Mouse (Mus musculus): ENCODE data around the gene Ncor1.
A peak's percentile ranks its signal among the peaks of the same experiment; 100 is the strongest.
"Not testable (repeated sequence)": the region's sequence is repeated elsewhere in the genome, so short reads cannot be mapped to it uniquely, and the experiment has no call there.

Ncor1 gene

DNA sequence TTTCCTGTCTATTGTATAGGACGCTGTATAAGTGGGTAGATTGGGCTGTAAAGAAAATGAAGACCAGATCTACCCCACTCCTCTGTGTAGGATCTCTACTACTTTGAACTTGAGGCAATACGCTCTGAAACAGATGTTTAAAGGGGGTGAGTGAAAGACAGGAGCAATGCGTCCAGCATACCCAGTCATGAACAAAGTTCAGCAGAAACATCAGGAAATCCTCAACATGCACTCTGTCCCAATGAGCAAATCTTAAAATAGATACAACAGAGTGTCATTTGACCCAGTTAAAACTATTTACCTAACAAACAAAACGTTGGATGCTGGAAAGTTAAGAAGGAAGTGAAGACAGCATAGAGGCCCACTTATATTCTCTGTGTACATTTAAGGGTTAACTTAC lies 106.4 kb downstream of the Ncor1 start:
- no peak for DNase-seq

DNA sequence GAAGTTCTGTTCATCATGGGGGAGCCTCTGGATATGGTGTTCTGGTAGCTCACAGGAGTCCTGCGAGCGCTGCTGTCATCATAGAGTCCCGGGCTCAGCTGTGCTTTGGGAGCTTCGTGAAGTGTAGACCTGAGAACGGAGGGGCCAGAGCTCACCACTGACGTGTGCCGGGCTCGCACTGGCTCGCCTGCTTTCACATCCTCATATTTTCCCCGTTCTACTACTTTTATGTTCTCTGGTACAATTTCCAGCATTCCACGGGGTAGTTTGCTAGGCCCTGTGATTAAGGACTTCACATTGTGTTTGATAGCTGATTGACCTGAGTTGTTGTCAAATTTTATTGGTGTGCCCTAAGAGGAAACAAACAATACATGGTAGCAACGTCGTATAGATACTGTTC lies 115.3 kb downstream of the Ncor1 start:
- no peak for DNase-seq

DNA sequence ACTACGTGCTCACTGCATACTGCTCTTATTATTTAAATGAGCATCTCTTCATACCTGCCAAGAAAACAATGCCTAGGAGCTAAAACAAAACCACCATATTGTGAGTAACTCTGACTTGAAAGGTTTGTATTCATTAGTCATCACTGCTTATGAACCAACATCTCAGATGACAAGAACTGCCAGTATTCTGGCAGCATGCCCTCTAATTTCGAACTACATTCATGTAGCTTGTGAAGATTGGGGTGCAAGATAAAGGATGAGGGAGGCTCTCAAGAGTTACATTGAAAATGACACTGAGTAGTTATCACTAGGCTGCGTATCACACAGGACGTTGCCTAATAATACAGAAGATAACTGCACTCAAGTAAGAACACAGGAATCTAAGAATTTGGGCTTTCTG lies 126.1 kb downstream of the Ncor1 start:
- DNase-seq: no peak

DNA sequence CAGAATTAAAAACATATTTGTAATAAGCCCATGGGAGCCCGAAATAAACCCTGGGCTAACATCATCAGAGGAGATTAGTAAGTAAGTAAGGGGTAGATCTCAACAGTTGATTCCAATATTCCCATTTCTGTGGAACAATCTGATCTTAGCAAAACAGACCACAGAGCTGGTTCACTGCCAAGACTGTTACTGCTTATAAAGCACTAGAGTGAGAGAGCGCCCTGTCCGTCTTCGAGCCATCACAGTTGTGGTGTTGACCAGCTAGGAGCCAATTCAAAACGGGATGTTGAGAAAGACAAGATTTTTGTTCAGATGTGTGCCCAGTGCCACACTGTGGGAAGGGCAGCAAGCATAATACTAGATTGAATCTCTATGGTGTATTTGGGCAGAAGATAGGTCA lies 127.2 kb downstream of the Ncor1 start:
- peak; percentile 13 to 36 for DNase-seq

DNA sequence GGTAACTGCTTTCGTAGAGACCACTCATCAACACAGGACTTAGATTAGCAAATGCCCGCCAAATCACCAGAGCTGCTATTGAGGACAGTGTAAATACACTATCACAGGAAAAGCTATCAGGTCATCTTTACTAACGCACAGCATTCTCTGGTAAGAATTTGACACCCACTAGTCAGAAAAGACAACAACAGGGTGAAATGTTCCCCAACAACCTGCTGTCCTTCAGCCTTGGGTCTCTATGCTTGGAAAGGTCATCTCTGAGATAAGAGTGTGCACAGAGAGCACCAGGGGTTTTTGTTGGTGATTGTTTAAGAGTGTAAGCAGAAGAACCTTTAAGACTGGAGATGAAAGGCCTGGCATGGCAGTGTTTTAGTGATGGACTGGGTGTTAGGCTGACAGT lies 134.7 kb downstream of the Ncor1 start:
- DNase-seq: no peak

DNA sequence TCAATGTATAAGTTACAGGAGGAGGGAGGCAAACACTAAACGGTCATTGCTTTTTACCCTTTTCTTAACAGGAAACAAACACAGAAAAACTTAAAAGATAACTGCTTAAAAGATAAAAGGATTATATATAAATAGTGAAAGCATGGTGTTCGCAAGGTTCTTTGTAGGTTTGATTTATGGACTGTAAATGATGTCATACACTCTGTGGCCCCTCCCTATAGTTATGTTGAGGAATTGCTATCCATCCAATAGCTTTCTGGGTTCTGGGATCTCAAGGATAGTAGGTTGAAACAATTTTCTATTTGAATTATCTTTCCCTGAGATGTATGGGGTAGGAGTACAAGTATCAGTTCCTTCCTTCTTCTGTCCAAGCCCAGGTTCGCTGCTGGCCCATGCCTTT lies 138.2 kb downstream of the Ncor1 start:
- DNase-seq: no peak

DNA sequence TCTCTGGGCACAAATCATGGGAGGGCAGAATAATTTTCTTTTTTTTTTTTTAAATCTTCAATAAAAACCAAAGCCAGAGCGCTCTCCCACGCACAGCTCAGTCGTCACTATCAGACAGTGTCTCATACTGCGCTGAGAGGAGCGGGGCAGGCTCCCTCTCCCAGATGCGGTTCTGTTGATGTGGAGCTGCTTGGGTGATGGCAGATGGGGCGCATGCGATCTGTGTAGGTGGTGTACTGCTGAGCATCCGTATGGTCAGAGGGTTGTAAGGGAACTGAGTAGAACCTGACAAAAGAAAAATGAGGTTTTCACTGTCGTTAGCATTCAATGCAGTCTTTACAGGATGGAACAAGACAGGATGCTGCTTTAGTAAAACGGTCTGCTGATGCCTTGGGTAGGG lies 140.6 kb downstream of the Ncor1 start:
- DNase-seq: no peak

DNA sequence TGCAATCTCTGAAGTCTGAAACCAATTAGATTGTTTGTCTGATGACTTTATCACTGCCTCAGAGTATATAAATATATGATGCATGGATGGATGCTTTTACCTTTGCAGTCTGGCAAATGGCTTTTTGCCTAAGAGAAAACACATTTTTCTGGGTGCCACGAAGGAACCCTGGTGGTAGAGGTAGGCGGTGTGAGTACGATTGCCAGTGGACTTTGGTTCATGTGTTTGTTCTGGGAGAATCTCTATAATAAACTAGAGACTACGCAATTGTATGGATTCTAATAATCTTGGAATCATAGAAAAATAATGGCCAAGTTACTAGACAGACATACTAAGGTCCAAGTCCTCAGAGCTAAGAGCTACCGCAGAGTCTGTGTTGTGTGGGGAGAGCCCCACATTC lies 143.4 kb downstream of the Ncor1 start:
- no peak for DNase-seq

DNA sequence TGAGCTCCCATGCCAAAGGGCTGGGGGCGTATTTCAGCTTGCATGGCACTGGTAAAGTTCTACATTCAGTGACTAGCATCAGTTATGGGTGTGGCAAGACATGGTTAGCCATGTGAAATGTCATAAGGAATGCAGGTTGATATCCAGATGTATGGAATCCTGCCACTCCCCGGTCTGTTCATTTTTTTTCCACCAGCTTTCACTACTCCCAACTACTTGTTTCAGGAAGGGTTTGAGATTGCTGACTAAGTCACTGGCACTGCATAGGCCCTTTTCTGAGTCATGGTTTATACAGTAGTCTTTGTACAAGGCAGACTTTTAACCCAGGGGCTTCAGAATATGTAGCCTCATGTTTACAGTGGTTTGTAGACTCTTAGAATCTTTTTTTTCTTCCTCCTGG lies 149.0 kb downstream of the Ncor1 start:
- no peak for DNase-seq

DNA sequence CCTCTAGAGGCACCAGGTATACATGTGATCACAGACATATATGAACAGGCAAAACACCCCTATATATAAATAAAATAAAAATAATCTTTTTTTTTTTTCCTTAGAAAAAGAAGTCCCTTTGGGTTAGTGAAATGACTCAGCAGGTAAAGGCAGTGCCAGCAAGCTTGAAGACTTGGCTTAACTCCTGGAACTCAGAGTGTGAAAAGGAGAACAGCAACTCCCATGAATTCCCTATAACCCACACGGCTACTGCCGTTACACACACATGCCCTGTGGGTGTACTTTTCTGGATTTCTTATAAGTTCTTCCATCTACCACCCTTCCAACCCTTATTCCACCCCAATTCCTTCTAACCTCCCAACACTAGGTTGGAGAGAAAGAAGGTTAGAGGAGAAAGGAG lies 152.5 kb downstream of the Ncor1 start:
- no peak for DNase-seq

DNA sequence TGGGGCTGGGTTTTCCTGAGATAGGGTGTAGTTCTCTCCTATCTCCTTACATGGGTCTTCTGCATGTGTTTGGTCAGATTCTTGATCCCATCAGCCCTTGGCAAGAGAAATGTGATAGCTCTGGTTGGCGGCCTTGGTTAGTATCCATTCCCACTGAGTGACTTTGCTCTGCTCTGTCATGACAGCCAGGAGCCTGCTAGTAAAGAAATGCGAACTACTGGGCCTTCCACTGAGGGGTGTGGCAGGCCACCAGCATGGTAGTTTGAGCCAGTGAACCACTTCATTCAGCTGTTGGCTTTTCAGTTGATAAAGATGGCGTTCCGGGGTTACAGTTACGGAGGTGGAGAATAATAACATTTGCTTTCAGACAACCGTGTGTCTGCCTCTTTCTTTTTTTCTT lies 159.5 kb downstream of the Ncor1 start:
- no peak for DNase-seq

DNA sequence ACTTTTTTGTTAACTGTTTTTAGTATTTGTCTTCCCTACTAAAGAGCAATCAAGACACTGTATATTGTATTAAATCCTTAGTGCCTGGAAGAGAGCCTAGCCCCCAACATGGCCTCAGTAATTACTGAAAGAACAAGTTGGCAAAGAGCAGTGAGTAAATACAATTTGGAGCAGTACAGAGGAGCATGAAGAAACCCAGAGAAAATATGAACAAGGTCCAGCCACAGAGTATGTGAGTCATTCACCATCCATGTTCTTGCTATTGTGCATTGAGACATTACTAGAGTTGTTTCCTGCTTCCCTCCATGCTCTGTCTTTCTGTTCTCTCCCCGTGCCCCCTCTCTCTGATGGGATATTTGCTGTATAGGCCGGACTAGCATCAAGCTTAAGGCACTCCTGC lies 164.2 kb downstream of the Ncor1 start:
- no peak for DNase-seq

DNA sequence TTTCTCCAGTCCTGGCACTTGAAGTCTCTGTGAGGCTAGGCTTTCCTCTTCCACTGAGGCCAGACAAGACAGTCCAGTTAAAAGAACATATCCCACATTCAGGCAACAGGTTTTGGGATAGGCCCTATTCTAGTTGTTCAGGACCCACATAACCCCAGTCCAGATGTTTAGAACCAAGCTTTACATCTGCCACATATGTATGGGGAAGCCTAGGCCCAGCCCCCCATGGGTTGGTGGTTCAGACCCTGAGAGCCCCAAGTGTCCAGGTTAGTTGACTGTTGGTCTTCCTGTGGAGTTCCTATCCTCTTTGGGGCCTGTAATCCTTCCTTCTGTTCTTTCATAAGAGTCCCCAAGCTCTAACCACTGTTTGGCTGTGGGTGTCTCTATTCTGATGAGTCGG lies 170.6 kb downstream of the Ncor1 start:
- no peak for DNase-seq

DNA sequence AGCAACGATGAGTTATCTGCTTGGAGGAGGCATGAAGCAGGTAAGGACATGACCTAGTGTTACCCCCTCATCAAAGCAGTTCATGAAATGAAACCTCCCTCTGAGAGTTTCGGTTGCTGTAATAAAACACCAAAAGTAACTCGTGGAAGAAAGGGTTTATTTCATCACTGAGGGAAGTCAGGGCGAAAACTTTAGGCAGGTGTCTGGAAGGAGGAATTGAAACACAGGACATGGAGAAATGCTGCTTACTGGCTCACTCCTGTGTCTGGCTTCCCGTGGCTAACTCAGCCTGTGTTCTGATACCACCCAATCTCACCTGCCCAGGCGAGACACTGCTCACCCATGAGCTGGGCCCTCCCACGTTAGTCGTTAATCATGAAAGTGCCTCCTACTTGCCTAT lies 173.3 kb downstream of the Ncor1 start:
- no peak for DNase-seq

DNA sequence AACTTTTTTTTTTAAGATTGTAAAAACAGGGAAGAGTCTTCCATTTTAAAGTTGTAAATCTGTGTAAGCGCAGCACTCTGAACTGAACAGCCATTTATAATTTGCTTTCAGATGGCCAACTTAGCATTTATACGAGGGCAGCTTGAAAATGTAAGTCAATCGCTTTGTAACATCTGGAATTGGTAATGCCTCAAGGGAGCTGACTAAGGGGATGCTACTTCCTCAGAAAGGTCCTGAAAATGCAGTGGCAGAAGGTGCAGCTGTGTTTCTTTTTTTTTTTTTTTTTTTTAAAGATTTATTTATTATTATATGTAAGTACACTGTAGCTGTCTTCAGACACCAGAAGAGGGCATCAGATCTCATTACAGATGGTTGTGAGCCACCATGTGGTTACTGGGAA lies 174.3 kb downstream of the Ncor1 start:
- not testable (repeated sequence) for DNase-seq

DNA sequence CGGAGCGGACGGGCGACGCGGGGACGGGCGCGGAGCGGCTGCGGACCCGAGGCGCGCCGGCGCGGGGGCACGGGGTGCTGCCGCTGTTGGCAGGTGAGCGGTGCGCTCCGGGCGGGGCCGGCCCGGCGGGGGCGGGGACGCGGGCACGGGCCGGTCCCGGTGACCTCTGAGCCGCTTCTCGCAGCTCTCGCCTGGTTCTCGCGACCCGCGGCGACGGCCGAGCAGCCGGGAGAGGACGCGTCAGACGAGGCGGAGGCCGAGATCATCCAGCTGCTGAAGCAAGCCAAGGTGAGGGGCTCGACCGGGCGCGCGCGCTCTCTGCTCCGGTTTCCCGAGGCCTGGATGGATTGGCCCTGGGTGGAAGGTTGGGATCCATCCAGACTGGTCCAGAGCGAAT lies 176.7 kb downstream of the Ncor1 start:
- peak; percentile 78 to 87 for DNase-seq

DNA sequence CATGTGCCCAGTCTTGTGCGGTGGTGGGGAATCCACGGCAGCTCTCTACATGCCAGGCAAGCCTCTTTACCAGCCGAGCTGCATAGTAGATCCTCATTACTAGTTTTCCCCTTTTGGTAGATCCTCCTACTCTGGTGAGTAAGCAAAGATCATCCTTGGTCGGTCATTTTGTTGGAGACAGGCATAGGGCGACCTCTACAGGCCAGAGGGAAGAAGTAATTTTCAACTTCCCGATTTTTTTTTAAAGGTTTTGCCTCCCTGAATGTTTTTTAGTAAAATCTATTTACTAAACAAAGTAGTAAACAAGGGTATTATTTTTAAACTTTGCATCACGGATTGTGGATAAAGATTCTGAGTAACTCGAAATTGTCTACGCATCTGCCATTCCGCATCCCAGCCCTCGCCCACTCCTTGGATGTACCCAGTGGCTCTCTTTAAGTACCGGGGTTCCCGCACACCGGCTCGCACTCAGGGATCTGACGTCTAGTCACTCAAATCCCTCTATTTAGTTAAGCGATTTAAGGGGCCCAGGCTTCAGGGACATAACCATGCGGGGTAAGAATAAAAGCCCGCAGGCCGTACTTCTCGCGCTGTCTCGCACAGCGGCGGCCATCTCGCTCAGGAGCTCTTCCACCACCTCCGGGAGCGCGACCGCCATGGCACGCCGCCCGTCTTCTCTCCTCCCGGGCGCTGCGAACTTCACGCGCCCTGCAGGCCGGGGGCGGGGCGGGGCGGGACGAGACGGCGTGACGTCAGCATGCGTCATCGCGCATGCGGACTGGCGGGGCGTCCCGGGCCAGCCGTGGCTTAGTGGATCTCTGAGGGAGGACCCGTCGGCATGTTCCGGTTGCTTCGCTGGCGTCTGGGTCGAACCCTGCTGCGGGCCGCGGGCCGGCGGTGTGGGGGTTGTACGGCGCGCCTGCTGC lies 177.4 kb downstream of the Ncor1 start, which contains the start of the genes Zswim7 and Ttc19:
Gene Zswim7, minus strand, starts transcription at position 701 of the 926 bp plus-strand sequence.
Gene Ttc19, plus strand, starts transcription at position 799 of the 926 bp plus-strand sequence.
- DNase-seq: peak; percentile 92 to 96

DNA sequence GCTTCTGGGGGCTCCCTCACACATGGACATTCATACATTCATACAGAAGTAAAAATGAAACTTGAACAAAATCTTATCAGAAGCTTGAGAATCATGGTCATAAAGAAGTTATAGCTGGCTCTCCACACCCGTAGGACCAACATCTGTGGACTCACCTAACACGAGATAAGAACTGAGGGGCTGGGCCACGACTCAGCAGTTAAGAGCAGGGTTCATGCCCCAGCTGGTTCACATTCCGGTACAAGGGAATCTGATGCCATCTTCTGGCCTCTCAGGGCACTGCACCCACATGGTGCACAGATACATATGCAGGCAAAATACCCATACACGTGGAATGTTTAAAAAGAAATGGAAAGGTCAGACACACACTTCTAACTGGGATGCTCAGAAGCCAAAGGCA lies 180.3 kb downstream of the Ncor1 start:
- peak; percentile 74 to 87 for DNase-seq

DNA sequence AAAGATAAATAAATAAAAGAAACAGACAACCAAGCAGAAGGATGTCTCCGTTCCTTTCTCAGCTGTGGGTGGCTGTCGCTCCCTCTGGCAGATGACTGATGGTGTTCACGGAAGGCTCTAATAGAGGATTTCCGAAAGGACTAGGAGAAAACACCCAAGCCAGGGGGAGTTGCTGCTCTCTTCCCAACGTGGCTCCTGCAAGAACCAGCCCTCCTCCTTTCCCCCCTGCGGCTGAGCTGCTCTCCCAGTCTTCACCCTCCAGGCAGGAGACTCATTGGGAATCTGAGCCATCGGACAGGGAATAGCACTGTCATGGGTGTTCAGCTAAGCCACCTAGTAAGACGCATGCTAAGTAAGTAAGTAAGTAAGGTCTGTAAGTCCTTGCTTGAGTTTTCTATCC lies 181.3 kb downstream of the Ncor1 start:
- no peak for DNase-seq

DNA sequence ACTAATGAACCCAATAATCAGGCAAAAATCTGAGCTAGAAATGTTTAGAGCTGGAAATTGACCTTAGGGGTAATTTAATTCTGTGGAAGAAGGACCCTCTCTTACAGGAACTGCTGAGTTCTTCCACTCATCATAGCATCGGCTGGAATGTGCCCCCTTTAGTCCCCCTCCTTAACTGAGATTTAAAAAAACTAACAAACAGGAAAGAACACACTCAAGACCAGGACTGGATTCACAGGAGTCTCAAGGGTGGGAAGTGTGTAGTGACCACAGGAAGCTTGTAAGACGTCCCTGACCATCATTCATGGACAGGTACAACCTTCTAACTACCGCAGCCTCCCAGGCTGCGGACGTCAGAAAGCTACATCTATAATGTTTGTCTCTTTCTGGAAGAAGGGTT lies 187.5 kb downstream of the Ncor1 start:
- DNase-seq: no peak

DNA sequence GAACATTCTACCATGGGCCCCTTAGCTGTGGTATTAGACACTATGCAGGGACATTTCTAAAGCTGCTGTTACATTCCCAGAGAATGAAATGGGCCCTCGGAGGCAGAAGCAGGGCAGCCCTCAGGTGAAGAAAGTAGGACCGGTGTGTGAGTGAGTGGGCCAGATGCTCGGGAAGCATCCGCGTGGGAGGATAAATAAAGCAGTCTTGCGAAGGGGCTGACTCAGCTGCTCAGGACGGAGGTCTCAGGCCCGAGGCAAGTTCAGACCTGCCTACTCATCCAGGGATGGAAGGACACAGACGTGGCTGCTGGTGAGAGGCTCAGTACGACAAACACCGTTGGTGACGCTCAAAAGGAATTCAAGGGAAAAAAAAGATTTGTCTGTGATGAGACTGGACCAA lies 189.2 kb downstream of the Ncor1 start:
- DNase-seq: no peak

DNA sequence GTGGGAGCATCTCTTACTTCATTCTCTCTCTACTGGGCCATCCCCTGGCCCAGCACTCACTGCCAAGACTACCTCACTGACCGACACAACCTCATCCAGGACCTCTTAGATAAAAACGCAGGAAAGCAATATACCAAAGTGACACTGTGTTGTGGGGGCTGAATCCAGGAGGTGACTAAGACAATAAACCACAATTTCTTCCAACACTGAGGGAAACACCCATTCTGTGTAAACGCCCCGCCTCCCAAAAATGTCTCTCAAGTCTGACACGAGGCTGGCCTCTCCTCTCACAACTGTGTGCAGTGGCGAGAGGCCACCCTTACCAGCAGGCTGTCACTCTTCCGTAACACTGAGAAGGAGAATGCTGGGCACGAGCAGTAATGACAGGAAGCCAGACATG lies 190.0 kb downstream of the Ncor1 start:
- no peak for DNase-seq

DNA sequence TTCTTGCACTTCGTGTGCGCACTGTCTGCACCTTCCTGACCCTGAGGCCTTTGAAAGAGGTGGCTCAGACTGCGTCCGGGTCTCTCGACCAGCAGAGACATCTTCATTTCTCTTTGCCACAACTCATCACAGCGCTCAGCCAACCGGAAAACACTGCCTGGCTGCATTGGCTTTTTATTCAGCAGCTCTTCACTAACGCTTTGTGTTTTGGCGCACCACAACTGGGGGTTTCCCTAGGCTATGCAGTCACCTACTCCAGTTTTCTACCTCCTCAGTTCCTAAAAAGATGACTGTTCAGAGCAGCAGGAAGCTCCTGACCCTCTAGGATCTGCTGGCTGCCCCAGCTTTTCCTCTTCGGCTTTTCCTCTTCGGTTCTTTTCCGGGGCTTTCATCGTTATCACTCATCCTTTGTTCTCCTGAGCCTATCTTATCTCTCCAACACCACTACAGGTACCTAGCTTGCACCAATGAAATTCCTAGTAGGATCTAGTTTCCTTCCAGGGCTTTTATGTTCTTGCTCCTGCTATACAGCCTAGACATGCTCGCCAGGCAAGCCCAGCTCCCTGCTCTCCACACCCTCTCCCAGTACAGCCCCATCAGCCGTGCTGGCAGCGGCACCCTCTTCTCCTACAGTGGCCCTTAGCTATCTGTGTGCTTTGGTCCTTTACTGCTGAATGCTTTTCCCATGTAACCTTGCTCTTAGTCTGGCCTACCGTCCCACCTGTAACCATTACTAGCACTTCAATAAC lies 191.7 kb downstream of the Ncor1 start:
- DNase-seq: no peak

All from kidney, postnatal 36 days (tissue).